Mouse (Mus musculus): ENCODE results near the gene Gm10577. TPM values are rescaled to one million over a fixed set of nuclear protein-coding genes. Genes with fewer than 3 reads are reported as not detected.

Gm10577 gene
- not detected for polyA plus RNA-seq (2014; fragmentation: Illumina TruSeq; extraction: RNeasy Lipid Tissue Mini Kit (QIAGEN cat#74804); ENCODE audit: low read depth, low replicate concordance)

GRCm38 (mm10) chr4:101020596-101020995 lies at the start of gene Gm10577:
TSS of gene Gm10577 (minus strand) at chr4:101020696.

GRCm38 (mm10) chr4:101068786-101069153 lies 48.3 kb upstream of the Gm10577 start, which contains the start of gene Raver2:
TSS of gene Raver2 (plus strand) at chr4:101068983.

Other genes with a start within 250 kb of the Gm10577 start
- gene Cachd1, start 244.0 kb downstream of the Gm10577 start, polyA plus RNA-seq (2014; fragmentation: Illumina TruSeq; extraction: RNeasy Lipid Tissue Mini Kit (QIAGEN cat#74804); ENCODE audit: low read depth, low replicate concordance) = 0.74 TPM
- gene Raver2, start 48.3 kb upstream of the Gm10577 start, polyA plus RNA-seq (2014; fragmentation: Illumina TruSeq; extraction: RNeasy Lipid Tissue Mini Kit (QIAGEN cat#74804); ENCODE audit: low read depth, low replicate concordance) = 1.8 TPM
- 34.0 TPM for gene Jak1, start 244.6 kb upstream of the Gm10577 start, polyA plus RNA-seq (2014; fragmentation: Illumina TruSeq; extraction: RNeasy Lipid Tissue Mini Kit (QIAGEN cat#74804); ENCODE audit: low read depth, low replicate concordance)